Mouse (Mus musculus): ENCODE data around the gene Clba1. TPM values are rescaled to one million over a fixed set of nuclear protein-coding genes. Genes with fewer than 3 reads are reported as not detected.
"Not testable (repeated sequence)": the region's sequence is repeated elsewhere in the genome, so short reads cannot be mapped to it uniquely, and the experiment has no call there.

Gene Clba1
- polyA plus RNA-seq, 1 experiment from 2014 or later, result 46.3 TPM

DNA sequence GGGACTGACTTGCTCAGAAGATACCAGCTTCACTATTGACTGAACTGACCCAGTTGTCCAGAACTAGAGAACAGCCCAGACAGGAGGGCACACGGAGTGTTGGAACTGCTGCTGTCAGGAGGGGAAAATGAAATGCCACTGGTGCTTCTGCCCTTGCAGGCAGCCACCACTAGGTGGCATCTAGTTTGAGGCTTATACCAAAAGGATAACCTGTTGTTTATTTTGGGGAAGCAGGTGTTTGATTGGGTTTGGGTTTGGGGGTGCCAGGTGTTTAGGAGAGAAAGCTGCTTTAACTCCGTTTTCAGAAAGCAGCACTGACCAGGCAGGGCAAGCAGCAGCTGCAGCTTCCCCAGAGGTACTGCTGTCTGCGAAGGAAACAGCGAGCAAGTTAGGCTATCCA, 7.6 kb downstream of the Clba1 start:
- CTCF ChIA-PET, result interaction anchor here (0.7 to 2.5 kb wide), 8 partner anchors 8 to 70 kb away, joined by 3 to 8 read pairs (median 3); no protein-coding TSS in a partner anchor
- ATAC-seq, result no peak
- POLR2A ChIA-PET, result no interaction called here
- no peak for TF ChIP-seq CTCF (IDR thresholded peaks at IDR 0.05)
- in situ Hi-C loops (cut with MboI; ENCODE audit: low pct_unique_long_range_greater_than_20kb), result no loop called here
- no peak for DNase-seq (ENCODE audit: low read depth, low spot score)
- no peaks in the 10 kb centered on the region for H3K27me3 ChIP-seq

GRCm38 (mm10) chr12:112816866-112817265, 8.1 kb downstream of the Clba1 start:
- ATAC-seq; DNase-seq (ENCODE audit: low read depth, low spot score); POLR2A ChIA-PET; in situ Hi-C loops (cut with MboI; ENCODE audit: low pct_unique_long_range_greater_than_20kb); H3K27me3 ChIP-seq: not testable (repeated sequence)
- CTCF ChIA-PET, result interaction anchor here (1.2 to 2.5 kb wide), 4 partner anchors 9 to 27 kb away, joined by 3 to 8 read pairs (median 4); no protein-coding TSS in a partner anchor

- no peak for TF ChIP-seq CTCF (IDR thresholded peaks at IDR 0.05)
- ChIA-PET CTCF (interaction anchor here (1.2 to 1.3 kb wide), 2 partner anchors 11 to 18 kb away, joined by 3 read pairs; no protein-coding TSS in a partner anchor), POLR2A (interaction anchor here (0.8 to 1.9 kb wide), 2 partner anchors 9 to 10 kb away, joined by 4 to 8 read pairs; partner anchors contain the start of gene Clba1)
- in situ Hi-C loops (cut with MboI; ENCODE audit: low pct_unique_long_range_greater_than_20kb), result no loop called here
- no peak for DNase-seq (ENCODE audit: low read depth, low spot score)
- no peaks in the 10 kb centered on the region for H3K27me3 ChIP-seq
- ATAC-seq, result peak; percentile 71
Measured at GRCm38 (mm10) chr12:112819057-112819662, 10.4 kb downstream of the Clba1 start.

GRCm38 (mm10) chr12:112820401-112820999, 11.8 kb downstream of the Clba1 start:
- DNase-seq (ENCODE audit: low read depth, low spot score) (no peak), ATAC-seq (no peak)
- in situ Hi-C loops (cut with MboI; ENCODE audit: low pct_unique_long_range_greater_than_20kb), result no loop called here
- H3K27me3 ChIP-seq, result no peaks in the 10 kb centered on the region
- POLR2A ChIA-PET, result interaction anchor here (1.9 kb wide), 1 partner anchor 11 kb away, joined by 8 read pairs; the partner anchor contains the start of gene Clba1
- CTCF ChIA-PET, result interaction anchor here (1.5 to 2.0 kb wide), 2 partner anchors 23 kb away, joined by 4 to 6 read pairs; no protein-coding TSS in a partner anchor
- no peak for TF ChIP-seq CTCF (IDR thresholded peaks at IDR 0.05)

DNA sequence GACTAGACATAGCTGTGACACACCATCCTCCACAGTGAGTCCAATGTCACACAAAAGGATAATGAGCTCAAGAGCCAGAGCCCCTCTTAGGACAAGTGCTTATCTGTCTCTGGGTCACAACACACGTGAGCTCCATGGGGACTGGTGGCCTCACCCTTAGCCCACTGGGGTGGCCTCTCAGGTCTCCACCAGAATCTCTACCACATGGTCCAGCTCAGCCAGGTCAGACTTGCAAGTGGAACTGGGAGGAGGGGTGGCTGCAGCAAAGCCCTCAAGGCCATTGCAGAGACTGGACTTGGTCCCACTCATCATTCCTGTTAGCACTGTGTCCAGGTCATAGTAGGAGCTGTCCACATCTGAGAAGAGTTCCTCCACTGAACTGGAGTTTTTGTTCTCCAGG, 12.5 kb downstream of the Clba1 start:
- no peak for TF ChIP-seq CTCF (IDR thresholded peaks at IDR 0.05)
- in situ Hi-C loops (cut with MboI; ENCODE audit: low pct_unique_long_range_greater_than_20kb), result no loop called here
- ChIA-PET CTCF (interaction anchor here (1.5 to 2.0 kb wide), 2 partner anchors 22 to 24 kb away, joined by 4 to 6 read pairs; no protein-coding TSS in a partner anchor), POLR2A (interaction anchor here (1.9 kb wide), 1 partner anchor 12 kb away, joined by 8 read pairs; the partner anchor contains the start of gene Clba1)
- DNase-seq (ENCODE audit: low read depth, low spot score) (no peak), ATAC-seq (no peak)
- no peaks in the 10 kb centered on the region for H3K27me3 ChIP-seq

DNA sequence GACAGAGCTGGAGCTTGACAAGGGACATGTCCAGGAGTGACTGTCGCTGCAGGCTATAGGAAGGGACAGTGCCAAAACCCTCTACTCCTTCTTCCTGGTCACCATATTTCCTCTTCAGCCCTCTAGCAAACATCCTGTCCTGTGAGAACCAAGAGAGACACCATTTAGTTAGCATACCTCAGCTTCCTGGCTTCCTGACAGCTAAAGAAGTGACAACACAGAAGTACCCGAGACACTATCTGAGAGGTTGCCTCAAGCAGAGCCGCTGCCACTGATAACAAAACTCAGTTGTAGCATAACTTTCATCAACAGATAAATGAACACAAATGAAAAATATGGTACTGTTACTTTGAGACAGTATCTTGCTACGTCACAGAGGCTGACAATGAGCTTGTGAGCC, 13.2 kb downstream of the Clba1 start:
- ChIA-PET CTCF (interaction anchor here (1.9 to 2.0 kb wide), 2 partner anchors 22 to 115 kb away, joined by 4 to 6 read pairs; no protein-coding TSS in a partner anchor), POLR2A (no interaction called here)
- no peaks in the 10 kb centered on the region for H3K27me3 ChIP-seq
- TF ChIP-seq CTCF (IDR thresholded peaks at IDR 0.05), result no peak
- in situ Hi-C loops (cut with MboI; ENCODE audit: low pct_unique_long_range_greater_than_20kb), result no loop called here
- no peak for ATAC-seq
- DNase-seq (ENCODE audit: low read depth, low spot score), result no peak

DNA sequence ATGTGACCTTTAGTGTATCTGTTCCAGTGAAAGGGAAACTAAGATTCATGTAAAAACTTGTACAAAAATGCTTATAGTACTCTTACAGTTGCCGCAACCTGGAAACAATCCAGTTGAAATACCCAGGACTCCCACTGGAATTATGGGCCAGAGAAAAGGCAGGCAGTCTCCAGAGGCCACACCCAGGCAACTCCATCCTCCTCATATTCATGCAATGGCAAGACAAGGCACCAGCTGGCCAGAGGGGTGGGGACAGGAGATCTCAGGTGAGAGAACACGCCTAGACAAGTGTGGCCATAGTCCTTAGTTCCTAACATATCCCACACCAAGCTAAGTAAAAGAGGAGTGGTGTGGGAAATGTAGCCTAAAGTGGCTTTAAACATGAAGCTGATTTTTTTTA, 13.9 kb downstream of the Clba1 start:
- POLR2A ChIA-PET, result no interaction called here
- no peak for DNase-seq (ENCODE audit: low read depth, low spot score)

DNA sequence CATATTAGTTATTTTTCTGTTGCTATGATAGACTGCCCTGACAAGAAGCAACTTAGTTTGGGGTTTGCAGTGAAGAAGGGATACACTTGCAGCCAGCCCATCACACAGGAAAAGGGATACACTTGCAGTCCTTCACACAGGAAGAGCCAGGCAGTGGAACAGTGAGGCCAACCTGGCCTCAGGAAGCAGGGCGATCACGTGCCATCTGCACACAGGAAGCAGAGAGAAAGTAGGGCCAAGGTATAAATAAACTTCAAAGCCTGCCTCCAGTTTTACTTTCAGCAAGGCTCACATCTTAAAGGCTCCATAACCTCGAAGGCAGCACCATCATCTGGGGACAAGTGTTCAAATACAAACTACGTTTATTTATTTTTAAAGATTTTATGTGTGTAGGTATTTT, 14.5 kb downstream of the Clba1 start:
- DNase-seq (ENCODE audit: low read depth, low spot score), result no peak
- ChIA-PET CTCF (interaction anchor here (1.2 to 1.9 kb wide), 2 partner anchors 21 to 117 kb away, joined by 4 read pairs; no protein-coding TSS in a partner anchor), POLR2A (no interaction called here)
- in situ Hi-C loops (cut with MboI; ENCODE audit: low pct_unique_long_range_greater_than_20kb), result no loop called here
- no peak for TF ChIP-seq CTCF (IDR thresholded peaks at IDR 0.05)
- H3K27me3 ChIP-seq, result no peaks in the 10 kb centered on the region
- ATAC-seq, result no peak

More for the DNA sequence above, 13.9 kb downstream of the Clba1 start:
- in situ Hi-C loops (cut with MboI; ENCODE audit: low pct_unique_long_range_greater_than_20kb), result no loop called here
- TF ChIP-seq CTCF (IDR thresholded peaks at IDR 0.05), result no peak
- no peaks in the 10 kb centered on the region for H3K27me3 ChIP-seq
- CTCF ChIA-PET, result interaction anchor here (1.2 to 1.9 kb wide), 2 partner anchors 21 to 116 kb away, joined by 4 read pairs; no protein-coding TSS in a partner anchor
- ATAC-seq, result no peak

DNA sequence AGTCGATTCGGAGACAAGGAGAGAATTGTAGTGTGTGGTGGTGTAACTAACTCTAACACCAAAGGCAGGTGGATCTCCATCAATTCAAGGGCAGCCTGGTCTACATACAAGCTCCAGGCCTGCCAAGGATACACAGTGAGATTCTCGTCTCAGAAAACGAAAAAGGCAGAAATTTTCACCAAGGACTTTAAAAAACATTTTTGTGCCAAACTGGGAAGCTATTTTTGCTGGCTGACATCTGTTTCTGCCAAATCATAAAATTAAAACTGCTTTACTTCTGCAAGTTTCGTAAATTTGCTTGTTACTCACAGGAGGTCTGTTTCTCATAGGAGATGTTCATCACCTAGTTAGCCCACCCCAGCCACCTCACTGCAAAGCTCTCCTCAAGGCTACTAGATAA, 17.2 kb downstream of the Clba1 start:
- TF ChIP-seq CTCF (IDR thresholded peaks at IDR 0.05), result no peak
- no peak for ATAC-seq
- CTCF ChIA-PET, result interaction anchor here (1.2 kb wide), 1 partner anchor 9 kb away, joined by 3 read pairs; no protein-coding TSS in a partner anchor
- POLR2A ChIA-PET, result no interaction called here
- H3K27me3 ChIP-seq, result no peaks in the 10 kb centered on the region
- in situ Hi-C loops (cut with MboI; ENCODE audit: low pct_unique_long_range_greater_than_20kb), result no loop called here
- DNase-seq (ENCODE audit: low read depth, low spot score), result no peak

GRCm38 (mm10) chr12:112828501-112829243, 19.9 kb downstream of the Clba1 start:
- no peak for TF ChIP-seq CTCF (IDR thresholded peaks at IDR 0.05)
- in situ Hi-C loops (cut with MboI; ENCODE audit: low pct_unique_long_range_greater_than_20kb), result no loop called here
- ATAC-seq (peak; percentile 65), DNase-seq (ENCODE audit: low read depth, low spot score) (no peak)
- no peaks in the 10 kb centered on the region for H3K27me3 ChIP-seq
- ChIA-PET CTCF (interaction anchor here (1.2 to 1.5 kb wide), 2 partner anchors 15 to 30 kb away, joined by 3 to 4 read pairs; no protein-coding TSS in a partner anchor), POLR2A (interaction anchor here (0.7 to 1.2 kb wide), 3 partner anchors 10 to 182 kb away, joined by 3 to 4 read pairs (median 3); no protein-coding TSS in a partner anchor)
